Mouse (Mus musculus) bone marrow, adult 2 months (tissue): ENCODE measurements around the gene Srsf7.

Experiments used
- CTCF ChIP-seq: fragments of 200-500 bp; IDR thresholded peaks from 2 replicates; pipeline ENCODE4 v1.5.1; 2011; ENCODE audit warnings: low read length, control low read depth; ENCODE audit not compliant: control insufficient read depth, insufficient read depth
- POLR2A ChIP-seq: fragments of 200-500 bp; IDR thresholded peaks from 2 replicates; pipeline ENCODE4 v1.6.1; 2011; ENCODE audit warnings: low read depth, mild to moderate bottlenecking, control low read depth, low read length, borderline replicate concordance; ENCODE audit not compliant: control insufficient read depth

DNA sequence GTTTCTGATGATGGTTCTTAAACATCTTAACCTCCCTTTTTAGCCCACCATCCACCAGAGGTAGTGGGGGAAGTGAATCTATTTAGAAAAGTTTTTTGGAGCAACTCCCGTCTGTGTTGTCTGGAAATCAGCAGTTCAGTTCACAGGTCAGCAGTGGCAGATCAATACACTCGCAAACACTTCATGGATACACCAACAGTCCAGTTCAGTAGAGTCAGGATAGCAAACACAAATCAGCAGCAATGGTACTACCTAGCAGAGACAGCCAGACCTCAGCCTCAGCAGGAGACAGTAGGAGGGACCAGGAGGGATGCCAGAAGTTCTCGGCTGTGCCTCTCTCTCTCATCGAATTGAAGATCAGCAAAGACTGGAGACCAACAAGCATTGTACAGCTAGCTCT, 35.2 kb downstream of the Srsf7 start:
- TF ChIP-seq POLR2A (no peak), CTCF (no peak)
